Mouse (Mus musculus): ENCODE data around the gene Smim17. TPM values are rescaled to one million over a fixed set of nuclear protein-coding genes. Genes with fewer than 3 reads are reported as not detected.
"Not testable (repeated sequence)": the region's sequence is repeated elsewhere in the genome, so short reads cannot be mapped to it uniquely, and the experiment has no call there.

Gene Smim17
- polyA plus RNA-seq, 1 experiment from 2014 or later = 1.5 TPM

DNA sequence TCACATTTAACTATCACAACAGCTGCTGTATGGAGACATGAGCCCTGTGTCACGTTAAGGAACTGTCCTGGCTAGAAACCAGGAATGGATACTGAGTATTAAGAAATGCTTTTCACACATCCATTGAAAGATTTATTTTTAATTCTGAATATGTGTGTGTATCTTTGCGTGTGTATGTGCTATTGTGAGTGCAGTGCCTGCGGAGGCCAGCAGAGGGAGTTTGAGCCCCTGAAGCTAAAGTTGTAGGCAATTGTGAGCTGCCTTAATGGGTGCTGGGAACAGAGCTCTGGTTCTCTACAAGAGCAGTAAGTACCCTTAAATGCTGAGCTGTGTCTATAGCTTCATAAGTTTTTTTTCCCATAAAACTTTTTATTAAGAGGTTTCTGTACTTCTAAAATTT lies 30.9 kb downstream of the Smim17 start:
- H3K4me3 ChIP-seq = no peak overlapping the region
- no peak overlapping the region for H3K9ac ChIP-seq
- peaks cover 5% of the 10 kb centered on the region; the same call in 1 of the 2 replicates for H3K9me3 ChIP-seq (replicated peaks)
- ATAC-seq (ENCODE audit: low FRiP score) = no peak
- H3K4me1 ChIP-seq = 0 out of 2 replicates have a peak, but pooled peaks cover 3% of the 10 kb centered on the region
- WGBS = 91% methylated on average over 3 of the region's 3 CpGs
- no peaks in the 10 kb centered on the region for H3K36me3 ChIP-seq
- no peak overlapping the region for H3K27ac ChIP-seq
- H3K27me3 ChIP-seq = no peaks in the 10 kb centered on the region
- H3K4me2 ChIP-seq (replicated peaks) = no peak overlapping the region

DNA sequence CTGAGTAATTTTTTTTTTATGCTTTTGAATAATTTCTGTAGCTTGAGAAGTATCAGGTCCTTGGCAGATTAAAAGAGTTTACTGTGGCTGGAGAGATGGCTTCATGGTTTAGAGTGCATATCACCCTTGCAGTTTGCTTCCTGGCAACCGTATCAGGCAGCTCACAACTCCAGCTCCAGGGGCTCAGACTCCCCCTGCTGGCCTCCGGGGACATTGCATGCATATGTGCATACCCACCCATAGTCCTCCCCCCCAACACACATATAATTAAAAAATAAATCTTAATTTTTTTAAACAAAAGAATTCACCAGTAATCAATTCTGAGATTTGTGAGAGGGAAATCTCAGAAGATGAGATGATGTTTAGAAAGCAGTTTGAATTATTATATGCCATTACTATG lies 31.8 kb downstream of the Smim17 start:
- no peaks in the 10 kb centered on the region for H3K27me3 ChIP-seq
- no peak overlapping the region for H3K4me3 ChIP-seq
- no peak overlapping the region for H3K27ac ChIP-seq
- ATAC-seq (ENCODE audit: low FRiP score) = no peak
- no peak overlapping the region for H3K9ac ChIP-seq
- H3K4me2 ChIP-seq (replicated peaks) = no peak overlapping the region
- WGBS = 40% methylated on average over 2 of the region's 2 CpGs
- peaks cover 8% of the 10 kb centered on the region; the same call in 1 of the 2 replicates for H3K4me1 ChIP-seq
- H3K36me3 ChIP-seq = no peaks in the 10 kb centered on the region
- H3K9me3 ChIP-seq (replicated peaks) = peaks cover 5% of the 10 kb centered on the region; the same call in 1 of the 2 replicates

DNA sequence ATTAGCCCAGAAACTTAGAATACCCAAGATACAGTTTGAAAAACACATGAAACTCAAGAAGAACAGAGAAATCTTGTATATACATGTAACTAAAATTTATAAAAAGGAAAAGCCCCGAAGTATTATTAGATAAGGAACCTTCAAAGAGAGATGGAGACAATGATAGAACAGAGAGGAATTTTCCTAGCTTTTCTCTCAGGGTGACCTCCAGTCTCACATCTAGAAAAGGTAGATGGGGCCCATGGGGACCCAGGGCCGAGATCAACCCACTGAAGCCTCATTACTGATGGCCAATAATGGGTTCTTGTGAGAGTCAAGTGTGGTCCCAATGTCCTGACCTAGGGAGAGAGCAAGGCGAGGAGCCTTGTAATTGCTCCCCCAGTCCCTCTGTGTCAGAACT lies 39.9 kb downstream of the Smim17 start, which contains the start of gene Olfr1344:
TSS of gene Olfr1344 (plus strand) at position 301 of the 400 bp plus-strand sequence.
- Histone ChIP-seq H3K36me3 (no peaks in the 10 kb centered on the region), H3K27ac (no peak within 1 kb of the TSS), H3K4me3 (no peak within 1 kb of the TSS), H3K4me2 (replicated peaks) (no peak within 1 kb of the TSS), H3K9me3 (replicated peaks) (peaks cover 8% of the 10 kb centered on the region; the same call in 1 of the 2 replicates), H3K4me1 (peaks cover 14% of the 10 kb centered on the region), H3K27me3 (no peaks in the 10 kb centered on the region), H3K9ac (no peak within 1 kb of the TSS)
- ATAC-seq (ENCODE audit: low FRiP score) = no peak
- 79% methylated on average over 3 of the region's 3 CpGs for WGBS

DNA sequence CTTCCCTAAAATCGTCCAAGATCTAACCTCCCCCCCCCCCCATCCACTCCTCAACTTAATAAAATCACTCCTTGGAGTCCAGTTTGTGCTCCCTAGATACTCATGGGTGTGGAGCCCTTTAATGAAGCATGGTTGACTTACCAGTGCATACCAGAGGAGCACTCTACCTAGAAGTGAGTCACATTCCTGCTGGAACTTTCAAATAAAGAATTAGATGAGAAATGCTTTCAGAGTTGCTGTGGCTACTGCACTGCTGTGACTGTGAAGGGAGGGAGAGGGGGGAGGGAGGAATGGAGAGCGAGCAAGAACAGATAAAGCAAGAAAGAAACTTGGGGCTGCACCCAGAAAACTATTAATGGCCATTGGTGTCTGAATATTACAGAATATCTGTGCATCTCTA lies 42.7 kb downstream of the Smim17 start:
- H3K9me3 ChIP-seq (replicated peaks) = peaks cover 8% of the 10 kb centered on the region; the same call in 1 of the 2 replicates
- 64% methylated on average over 2 of the region's 2 CpGs for WGBS
- no peak overlapping the region for H3K27ac ChIP-seq
- H3K27me3 ChIP-seq = no peaks in the 10 kb centered on the region
- H3K4me2 ChIP-seq (replicated peaks) = no peak overlapping the region
- no peak for ATAC-seq (ENCODE audit: low FRiP score)
- H3K4me3 ChIP-seq = no peak overlapping the region
- H3K36me3 ChIP-seq = no peaks in the 10 kb centered on the region
- H3K4me1 ChIP-seq = no peaks in the 10 kb centered on the region
- no peak overlapping the region for H3K9ac ChIP-seq

DNA sequence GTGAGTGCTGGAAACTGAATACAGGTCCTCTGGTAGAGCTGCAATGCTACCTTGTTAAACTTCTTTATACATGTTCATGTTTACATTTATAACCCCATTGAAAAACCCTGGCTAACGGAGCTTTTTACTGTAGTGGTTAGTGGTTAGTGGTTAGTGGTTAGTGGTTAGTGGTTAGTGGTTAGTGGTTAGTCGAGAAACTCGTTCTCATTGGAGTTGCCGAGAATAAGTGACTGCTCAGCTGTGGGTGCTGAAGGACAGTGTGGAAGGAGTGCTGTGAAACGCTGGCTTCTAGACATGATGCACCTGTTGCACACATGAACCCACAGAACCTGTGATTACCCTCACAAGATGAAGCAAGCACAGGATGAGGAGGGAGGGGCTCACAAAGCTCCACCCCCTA lies 49.3 kb downstream of the Smim17 start:
- H3K4me2 ChIP-seq (replicated peaks) = no peak overlapping the region
- H3K9me3 ChIP-seq (replicated peaks) = no peaks in the 10 kb centered on the region
- no peak overlapping the region for H3K9ac ChIP-seq
- no peaks in the 10 kb centered on the region for H3K36me3 ChIP-seq
- no peak overlapping the region for H3K4me3 ChIP-seq
- no peak for ATAC-seq (ENCODE audit: low FRiP score)
- H3K4me1 ChIP-seq = no peaks in the 10 kb centered on the region
- 92% methylated on average over 5 of the region's 5 CpGs for WGBS
- no peak overlapping the region for H3K27ac ChIP-seq
- H3K27me3 ChIP-seq = no peaks in the 10 kb centered on the region

DNA sequence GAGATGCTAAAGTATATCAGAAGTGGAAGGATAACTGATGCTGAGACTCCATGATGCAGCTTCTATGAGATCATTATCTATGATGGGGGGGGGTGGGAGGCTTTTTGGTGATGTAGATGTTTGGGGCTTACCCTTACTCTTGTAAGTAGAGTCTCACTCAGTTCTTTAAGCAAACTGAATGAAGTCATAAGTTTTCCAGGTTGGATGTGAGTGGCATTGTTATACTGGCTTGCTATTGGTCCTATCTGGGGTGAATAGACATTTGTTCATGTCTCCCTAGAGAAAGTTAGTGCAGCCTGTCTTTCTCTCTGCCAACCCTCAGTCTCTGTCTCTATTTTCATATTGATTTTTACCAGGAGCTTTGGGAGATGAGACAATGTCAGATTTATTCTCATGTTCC lies 57.4 kb downstream of the Smim17 start, which contains the start of gene Olfr1336:
TSS of gene Olfr1336 (plus strand) at position 301 of the 400 bp plus-strand sequence.
- H3K27me3 ChIP-seq = no peaks in the 10 kb centered on the region
- H3K9ac ChIP-seq = no peak within 1 kb of the TSS
- H3K4me2 ChIP-seq (replicated peaks) = no peak within 1 kb of the TSS
- no peaks in the 10 kb centered on the region for H3K4me1 ChIP-seq
- no peak for ATAC-seq (ENCODE audit: low FRiP score)
- H3K36me3 ChIP-seq = no peaks in the 10 kb centered on the region
- no peak within 1 kb of the TSS for H3K4me3 ChIP-seq
- H3K27ac ChIP-seq = no peak within 1 kb of the TSS
- H3K9me3 ChIP-seq (replicated peaks) = peaks cover 2% of the 10 kb centered on the region; the same call in 1 of the 2 replicates

DNA sequence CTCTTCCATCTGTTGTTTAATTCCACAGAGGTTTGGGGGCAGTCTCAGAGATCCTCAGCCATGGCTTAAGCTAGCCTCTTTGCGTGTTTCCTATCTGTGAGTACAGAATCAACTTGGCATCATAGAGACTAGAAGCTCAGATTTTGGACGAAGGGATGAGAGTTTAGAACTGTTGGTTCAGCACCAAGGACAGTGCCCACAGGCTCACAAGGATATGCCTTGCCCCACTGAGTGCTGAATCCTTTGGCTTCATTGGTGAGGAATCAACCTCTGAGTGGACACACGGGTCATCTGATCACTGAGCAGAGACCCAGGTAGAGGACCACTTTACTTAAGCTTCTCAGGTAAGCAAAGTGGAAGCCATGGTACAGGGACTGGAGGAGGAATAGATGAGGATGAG lies 57.9 kb downstream of the Smim17 start:
- Histone ChIP-seq H3K9me3 (replicated peaks) (peaks cover 5% of the 10 kb centered on the region; the same call in 1 of the 2 replicates), H3K27ac (no peak overlapping the region), H3K27me3 (no peaks in the 10 kb centered on the region), H3K4me2 (replicated peaks) (no peak overlapping the region), H3K36me3 (no peaks in the 10 kb centered on the region), H3K4me3 (no peak overlapping the region), H3K4me1 (no peaks in the 10 kb centered on the region), H3K9ac (no peak overlapping the region)
- no peak for ATAC-seq (ENCODE audit: low FRiP score)
- WGBS = 40% methylated on average over 3 of the region's 3 CpGs

DNA sequence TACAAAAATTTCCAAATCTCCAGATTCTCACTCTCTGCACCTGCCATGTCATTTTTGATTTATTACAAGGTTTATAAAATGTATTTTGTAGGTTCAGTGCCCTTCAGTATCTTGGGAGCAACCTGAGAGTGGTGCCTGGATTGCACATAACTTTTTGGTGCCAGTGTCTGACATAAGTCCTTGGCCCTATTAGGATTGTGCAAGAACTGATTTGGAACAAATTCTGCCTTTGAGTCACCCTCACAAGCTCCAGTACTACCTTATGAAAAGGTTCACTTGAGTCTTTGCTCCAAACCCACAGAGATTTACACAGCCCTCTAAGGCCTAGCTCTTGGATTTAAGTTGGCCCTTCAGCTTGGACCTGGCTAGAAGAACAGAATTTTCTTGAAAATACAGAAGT lies 68.4 kb downstream of the Smim17 start, which contains the start of gene Olfr1346:
TSS of gene Olfr1346 (plus strand) at position 151 of the 400 bp plus-strand sequence.
- no peak for ATAC-seq (ENCODE audit: low FRiP score)
- Histone ChIP-seq H3K9me3 (replicated peaks) (no peaks in the 10 kb centered on the region), H3K27ac (no peak within 1 kb of the TSS), H3K4me1 (no peaks in the 10 kb centered on the region), H3K27me3 (no peaks in the 10 kb centered on the region), H3K4me3 (no peak within 1 kb of the TSS), H3K36me3 (no peaks in the 10 kb centered on the region), H3K4me2 (replicated peaks) (no peak within 1 kb of the TSS), H3K9ac (no peak within 1 kb of the TSS)

DNA sequence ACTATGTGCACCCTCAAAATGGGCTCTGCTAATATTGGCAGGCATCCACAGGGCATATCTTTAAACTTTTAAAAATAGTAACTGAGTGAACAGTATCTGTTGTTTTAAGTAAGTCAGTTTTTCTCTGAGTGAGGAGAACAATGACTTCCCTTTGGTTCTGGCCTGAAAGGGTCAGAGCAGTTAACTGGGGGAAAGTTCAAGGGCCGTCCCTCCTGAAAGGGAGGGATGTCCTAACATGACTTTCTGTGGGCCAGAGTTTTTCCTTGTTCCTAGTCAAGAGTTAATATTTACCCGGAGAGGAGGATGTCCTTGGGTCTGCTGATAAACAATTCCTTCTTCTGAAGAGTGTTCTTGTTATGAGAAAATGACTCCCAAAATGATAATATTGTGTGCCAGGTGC lies 79.1 kb downstream of the Smim17 start:
- H3K4me1 ChIP-seq; H3K27me3 ChIP-seq; H3K9me3 ChIP-seq (replicated peaks); ATAC-seq (ENCODE audit: low FRiP score); H3K4me2 ChIP-seq (replicated peaks); H3K36me3 ChIP-seq; H3K27ac ChIP-seq; H3K4me3 ChIP-seq; H3K9ac ChIP-seq: not testable (repeated sequence)
- WGBS = 84% methylated on average over 2 of the region's 2 CpGs

Other genes with a start within 250 kb of the Smim17 start
- gene Zfp787, start 242.7 kb upstream of the Smim17 start, polyA plus RNA-seq (2016; fragmentation: Nextera tagmentation; extraction: Ambion mirVana) = 32.5 and 34.8 TPM in 2 replicates
- 79.0 and 83.6 TPM in 2 replicates for gene Zfp444, start 226.5 kb upstream of the Smim17 start, polyA plus RNA-seq (2016; fragmentation: Nextera tagmentation; extraction: Ambion mirVana)
- not detected in 2 replicates for gene Galp, start 201.6 kb upstream of the Smim17 start, polyA plus RNA-seq (2016; fragmentation: Nextera tagmentation; extraction: Ambion mirVana)
- gene Zscan5b, start 176.4 kb upstream of the Smim17 start, polyA plus RNA-seq (2016; fragmentation: Nextera tagmentation; extraction: Ambion mirVana) = not detected in 2 replicates
- not detected in 2 replicates for gene Epp13, start 146.0 kb upstream of the Smim17 start, polyA plus RNA-seq (2016; fragmentation: Nextera tagmentation; extraction: Ambion mirVana)
- 15.5 and 19.7 TPM in 2 replicates for gene Zfp667, start 112.1 kb upstream of the Smim17 start, polyA plus RNA-seq (2016; fragmentation: Nextera tagmentation; extraction: Ambion mirVana)
- gene Zfp583, start 67.4 kb upstream of the Smim17 start, polyA plus RNA-seq (2016; fragmentation: Nextera tagmentation; extraction: Ambion mirVana) = 10.8 and 12.1 TPM in 2 replicates
- 4.8 and 5.4 TPM in 2 replicates for gene Gm3854, start 55.0 kb upstream of the Smim17 start, polyA plus RNA-seq (2016; fragmentation: Nextera tagmentation; extraction: Ambion mirVana)
- gene Zfp78, start 35.4 kb upstream of the Smim17 start, polyA plus RNA-seq (2016; fragmentation: Nextera tagmentation; extraction: Ambion mirVana) = 2.8 and 3.0 TPM in 2 replicates
- 15.9 and 16.4 TPM in 2 replicates for gene Zfp28, start 15.4 kb upstream of the Smim17 start, polyA plus RNA-seq (2016; fragmentation: Nextera tagmentation; extraction: Ambion mirVana)
- gene Gm20715, start 11.6 kb downstream of the Smim17 start, polyA plus RNA-seq (2016; fragmentation: Nextera tagmentation; extraction: Ambion mirVana) = not detected in 2 replicates
- not detected in 2 replicates for gene Olfr1344, start 40.0 kb downstream of the Smim17 start, polyA plus RNA-seq (2016; fragmentation: Nextera tagmentation; extraction: Ambion mirVana)
- gene Olfr1336, start 57.5 kb downstream of the Smim17 start, polyA plus RNA-seq (2016; fragmentation: Nextera tagmentation; extraction: Ambion mirVana) = not detected in 2 replicates
- not detected in 2 replicates for gene Olfr1346, start 68.4 kb downstream of the Smim17 start, polyA plus RNA-seq (2016; fragmentation: Nextera tagmentation; extraction: Ambion mirVana)
- gene Olfr5, start 88.2 kb downstream of the Smim17 start, polyA plus RNA-seq (2016; fragmentation: Nextera tagmentation; extraction: Ambion mirVana) = not detected in 2 replicates
- not detected in 2 replicates for gene Olfr1347, start 101.0 kb downstream of the Smim17 start, polyA plus RNA-seq (2016; fragmentation: Nextera tagmentation; extraction: Ambion mirVana)
- gene Olfr1348, start 110.0 kb downstream of the Smim17 start, polyA plus RNA-seq (2016; fragmentation: Nextera tagmentation; extraction: Ambion mirVana) = not detected in 2 replicates
- not detected in 2 replicates for gene Olfr1349, start 124.2 kb downstream of the Smim17 start, polyA plus RNA-seq (2016; fragmentation: Nextera tagmentation; extraction: Ambion mirVana)
- not detected in 2 replicates for gene Olfr1350, start 166.1 kb downstream of the Smim17 start, polyA plus RNA-seq (2016; fragmentation: Nextera tagmentation; extraction: Ambion mirVana)